Mouse (Mus musculus) urinary bladder, postnatal 4 days (tissue): Measurements from ENCODE around the gene Mrgprh.

Experiments
- DNase-seq, 2 experiments: peaks; one replicate each; pipeline ENCODE4 v3.0.0; 2021 to 2022; ENCODE audit warnings: low spot score in 2 of 2

Mrgprh gene

DNA sequence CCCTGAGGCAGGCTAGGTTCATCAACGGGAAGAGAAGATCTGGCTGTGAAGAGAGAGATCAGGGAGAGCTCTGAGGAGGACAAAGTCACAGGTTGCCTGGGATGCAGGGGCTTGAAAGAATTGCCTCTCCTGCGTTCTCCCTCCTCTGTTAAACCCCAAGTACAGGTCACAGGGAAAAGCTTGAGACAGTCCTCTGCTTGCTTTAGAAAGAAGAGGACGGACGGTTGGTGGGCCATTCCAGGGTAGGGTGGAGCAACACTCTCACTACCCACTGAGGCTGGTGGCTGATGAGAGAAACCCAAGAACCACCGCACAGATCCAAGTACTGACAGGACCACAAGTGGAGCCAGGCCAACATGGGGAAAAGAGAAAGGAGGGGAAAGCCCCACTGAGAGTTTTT, at the start of gene Mrgprh:
Mrgprh (plus strand) TSS at position 301 of the 400 bp plus-strand sequence.
- no peak for DNase-seq

- no peak for DNase-seq
Measured at GRCm38 (mm10) chr17:12830351-12830750, 45.5 kb upstream of the Mrgprh start.

- DNase-seq: no peak
Measured at GRCm38 (mm10) chr17:12832231-12832630, 43.6 kb upstream of the Mrgprh start.

- no peak for DNase-seq
Measured at GRCm38 (mm10) chr17:12832657-12833056, 43.2 kb upstream of the Mrgprh start.

- no peak for DNase-seq
Measured at GRCm38 (mm10) chr17:12834317-12834716, 41.5 kb upstream of the Mrgprh start.

GRCm38 (mm10) chr17:12834826-12835225, 41.0 kb upstream of the Mrgprh start:
- no peak for DNase-seq

DNA sequence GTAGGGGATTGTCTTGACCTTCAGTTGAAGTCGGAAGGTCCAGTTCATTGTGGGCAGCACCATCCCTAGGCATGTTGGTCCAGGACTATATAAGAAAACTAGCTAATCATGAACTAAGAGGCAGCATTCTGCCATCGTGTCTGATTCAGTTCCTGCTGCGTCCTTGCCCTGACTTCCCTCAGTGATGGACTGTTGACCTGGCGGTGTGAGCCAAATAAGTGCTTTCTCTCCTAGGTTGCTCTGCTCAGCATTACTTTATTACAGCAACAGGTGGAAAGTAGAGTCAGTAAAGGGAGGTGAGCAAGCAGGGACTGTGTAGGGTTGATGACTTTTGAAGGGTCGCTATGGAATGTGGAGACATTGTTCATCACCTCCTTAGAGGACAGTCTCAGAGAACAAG, 40.1 kb upstream of the Mrgprh start:
- DNase-seq: no peak

- DNase-seq: no peak
Measured at GRCm38 (mm10) chr17:12839475-12840267, 36.2 kb upstream of the Mrgprh start.

DNA sequence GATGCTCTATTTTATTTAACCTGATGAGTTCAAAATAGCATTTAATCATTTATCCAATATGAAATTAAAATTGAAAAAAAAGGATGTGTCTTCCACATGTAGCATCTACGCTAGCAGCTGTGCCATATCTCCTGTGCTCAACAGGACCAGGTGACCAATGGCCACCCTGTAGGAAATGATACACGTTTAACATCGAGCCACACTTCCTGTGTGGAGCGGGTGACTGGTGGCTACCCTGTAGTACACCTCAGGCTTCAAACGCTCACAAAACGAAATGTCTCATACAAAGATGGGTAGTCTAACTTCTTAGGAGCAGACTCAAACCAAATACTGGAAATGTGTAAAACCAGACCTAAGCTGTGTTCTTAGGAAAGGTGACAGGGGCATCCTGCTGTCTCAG, 32.0 kb upstream of the Mrgprh start:
- DNase-seq: no peak

GRCm38 (mm10) chr17:12844540-12844939, 31.3 kb upstream of the Mrgprh start:
- DNase-seq: no peak

DNA sequence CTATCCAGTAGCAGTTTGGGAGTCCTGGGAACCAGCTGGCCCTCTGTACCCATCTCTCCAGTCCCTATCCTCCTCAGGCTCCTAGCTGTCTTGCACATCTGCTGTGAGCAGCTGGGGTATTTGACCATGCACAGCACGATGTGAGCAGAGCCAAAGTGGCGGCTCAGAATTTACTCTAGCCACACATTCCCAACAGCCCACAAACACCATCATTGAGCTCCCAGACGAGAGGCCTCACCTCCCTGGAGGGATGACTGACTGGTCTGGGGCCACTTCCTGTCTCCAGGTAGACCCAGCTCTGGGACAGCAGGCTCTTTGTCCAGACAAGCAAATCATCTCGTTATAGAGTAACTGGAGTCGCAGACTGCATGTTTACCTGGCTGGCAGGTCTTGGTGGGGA, 30.0 kb upstream of the Mrgprh start:
- no peak for DNase-seq

- DNase-seq: no peak
Measured at GRCm38 (mm10) chr17:12846474-12846873, 29.4 kb upstream of the Mrgprh start.

DNA sequence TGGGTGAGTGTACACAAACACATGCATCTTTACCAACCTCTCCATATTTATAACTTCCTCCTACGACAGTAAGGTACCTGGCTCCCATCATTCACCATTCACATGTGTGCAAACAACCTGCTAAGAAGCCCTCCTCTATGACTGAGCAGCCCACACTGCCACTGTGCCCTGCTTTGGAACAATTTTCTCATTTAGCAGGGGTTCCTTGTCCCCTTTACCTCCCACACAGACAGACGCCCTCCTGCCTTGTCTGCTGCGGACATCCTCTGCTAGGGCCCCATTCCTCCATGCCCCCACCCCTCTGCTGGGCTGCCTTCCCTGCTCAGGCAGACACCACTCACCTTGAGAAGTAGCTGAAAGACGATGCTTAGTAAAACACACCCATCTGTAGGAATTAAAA, 28.1 kb upstream of the Mrgprh start:
- DNase-seq: no peak

- no peak for DNase-seq
Measured at GRCm38 (mm10) chr17:12849778-12850382, 26.0 kb upstream of the Mrgprh start.

DNA sequence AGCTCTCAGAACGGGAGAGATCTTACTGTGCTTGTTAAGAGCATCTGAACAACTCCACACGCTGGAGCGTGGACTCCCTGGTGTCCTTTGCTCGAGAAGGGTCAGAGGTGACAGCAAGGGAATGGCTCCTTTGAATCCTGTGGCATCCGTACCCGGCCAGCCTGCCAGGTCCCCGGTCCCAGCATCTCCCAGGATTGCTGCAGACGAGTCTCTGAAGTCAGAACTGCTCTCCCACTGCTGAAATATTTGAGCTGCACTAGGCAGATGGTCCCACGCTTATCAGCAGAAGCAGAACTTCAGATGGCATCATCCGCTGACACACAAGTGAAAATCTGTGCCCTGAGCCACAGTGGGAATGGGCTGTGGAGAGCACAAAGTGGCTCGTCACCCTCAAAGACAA, 24.1 kb upstream of the Mrgprh start:
- no peak for DNase-seq

DNA sequence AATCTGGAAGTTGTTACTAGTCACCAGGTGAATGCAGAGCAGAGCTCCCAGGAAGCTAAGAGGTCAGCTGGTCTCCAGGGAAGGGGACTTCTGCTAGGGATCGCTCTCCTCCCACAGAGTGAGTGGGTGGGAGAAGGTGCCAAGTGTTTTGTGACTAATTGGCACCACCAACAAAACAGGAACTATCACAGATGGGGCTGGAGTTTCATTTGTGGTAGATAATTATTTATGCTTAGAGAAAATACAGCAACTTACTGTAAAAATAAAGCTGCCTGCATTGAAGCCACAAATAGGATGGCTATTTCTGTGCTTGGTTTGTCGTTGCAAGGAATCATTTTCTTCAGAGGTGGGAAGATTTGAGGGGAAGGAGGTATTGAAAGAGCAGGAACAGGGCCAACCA, 22.0 kb upstream of the Mrgprh start:
- no peak for DNase-seq

GRCm38 (mm10) chr17:12854386-12854785, 21.4 kb upstream of the Mrgprh start:
- no peak for DNase-seq

- DNase-seq: no peak
Measured at GRCm38 (mm10) chr17:12857395-12857794, 18.4 kb upstream of the Mrgprh start.

DNA sequence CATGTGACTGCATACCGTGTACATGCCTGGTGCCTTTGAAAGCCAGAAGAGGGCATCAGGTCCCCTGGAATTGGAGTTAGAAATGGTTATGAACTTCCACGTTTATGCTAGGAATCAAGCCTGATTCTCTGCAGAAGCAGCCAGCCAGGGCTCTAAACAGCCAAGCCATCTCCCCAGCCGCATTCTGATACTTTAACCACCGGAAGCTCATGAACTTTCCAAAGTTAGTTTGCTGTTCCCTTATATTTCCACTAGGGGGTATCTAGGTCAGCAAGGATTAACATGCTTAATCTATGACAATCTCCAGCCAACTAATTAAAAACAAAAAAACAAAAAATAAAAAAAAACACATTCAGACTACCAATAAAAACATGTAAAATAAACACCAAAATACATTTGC, 17.8 kb upstream of the Mrgprh start:
- DNase-seq: no peak

DNA sequence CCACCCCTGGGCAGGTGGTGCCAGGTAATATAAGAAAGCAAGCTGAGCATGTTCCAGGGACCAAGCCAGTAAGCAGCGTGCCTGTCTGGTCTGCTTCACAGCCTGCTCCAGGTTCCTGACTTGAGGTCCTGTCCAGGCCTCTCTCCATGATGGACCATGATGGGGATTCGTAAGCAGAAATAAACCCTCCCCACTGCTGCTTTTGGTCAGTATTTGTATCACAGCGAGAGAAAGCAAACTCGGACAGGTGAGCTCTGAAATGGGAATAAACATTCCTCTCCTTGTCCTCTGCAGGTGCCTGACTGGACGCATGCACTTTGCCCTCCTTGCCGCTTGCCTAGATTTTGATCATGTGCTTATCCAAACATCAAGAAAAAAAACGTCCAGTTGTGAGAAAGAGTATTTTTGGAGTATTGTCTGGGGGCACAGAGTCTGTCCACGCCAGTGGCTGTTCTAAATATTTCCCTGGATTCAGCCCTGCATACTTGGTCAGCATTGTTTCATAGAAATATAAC, 16.8 kb upstream of the Mrgprh start:
- no peak for DNase-seq

DNA sequence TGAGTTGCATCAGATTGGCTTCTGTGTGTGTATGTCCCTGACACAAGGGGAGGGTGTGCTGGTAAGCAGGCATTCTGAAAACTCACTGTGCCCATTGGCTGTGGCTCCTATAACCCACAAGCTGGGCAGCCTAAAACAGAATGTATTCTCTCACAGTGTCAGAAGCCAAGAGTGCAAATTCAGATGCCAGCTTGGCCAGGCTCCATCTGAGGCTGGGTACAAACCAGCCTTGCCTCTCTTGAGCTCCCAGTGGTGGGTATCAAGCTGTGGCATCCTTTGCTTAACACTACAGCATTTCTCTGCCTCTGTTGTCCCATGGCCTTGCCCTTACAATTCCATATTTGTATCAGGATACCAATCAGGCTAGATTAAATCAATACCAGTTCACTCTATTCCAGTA, 11.7 kb upstream of the Mrgprh start:
- DNase-seq: no peak

DNA sequence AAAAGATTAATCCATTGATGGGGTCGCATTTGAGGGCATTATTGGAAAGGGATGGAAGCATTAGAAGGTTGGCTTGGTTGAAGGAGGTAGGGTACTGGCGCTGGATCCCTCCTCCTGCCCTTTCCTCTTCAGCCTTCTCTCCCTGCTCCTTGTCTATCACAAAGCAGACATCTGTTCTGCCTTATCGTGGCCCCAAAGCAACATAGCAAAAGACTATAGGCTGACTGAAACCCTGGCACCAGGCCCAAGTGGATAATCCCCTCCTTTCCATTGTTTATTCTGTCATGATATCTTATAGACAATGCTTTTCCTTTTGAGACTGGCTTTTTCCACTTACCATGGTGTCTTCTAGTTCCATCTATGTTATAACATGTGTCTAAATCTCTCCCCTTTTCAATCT, 10.4 kb upstream of the Mrgprh start:
- DNase-seq: no peak

DNA sequence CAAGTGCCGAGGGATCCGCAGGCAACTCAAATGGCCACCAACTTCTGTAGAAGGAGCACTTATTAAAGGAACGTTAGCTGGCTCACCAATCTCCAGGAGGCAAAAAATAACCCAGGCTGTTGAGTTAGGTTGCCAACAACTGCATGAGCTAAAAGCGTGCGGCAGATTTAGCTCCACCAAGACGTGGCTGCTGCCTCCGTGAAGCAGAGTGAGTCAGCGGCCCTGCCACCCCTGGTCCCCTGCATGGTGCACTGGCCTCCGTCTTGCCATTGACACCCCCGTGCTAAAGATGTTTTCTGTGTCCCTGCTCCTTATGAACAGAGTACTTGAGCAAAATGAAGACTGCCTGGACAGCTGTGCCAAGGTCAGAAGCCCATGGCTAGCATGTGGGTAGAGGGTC, 9.0 kb upstream of the Mrgprh start:
- DNase-seq: no peak
